Mouse (Mus musculus) kidney, embryonic 16.5 days (tissue): Measurements from ENCODE around the gene Cyth3. TPM values are rescaled to one million over a fixed set of nuclear protein-coding genes. Genes with fewer than 3 reads are reported as not detected.
A peak's percentile ranks its signal among the peaks of the same experiment; 100 is the strongest.

Experiments
- ATAC-seq: fragments of 200-750 bp; cut with Nextera tagmentation; 2 replicates; pipeline ENCODE4 v1.8.0; 2017; ENCODE audit warnings: moderate TSS enrichment; ENCODE audit not compliant: low FRiP score, low TSS enrichment
- H3K27ac ChIP-seq: fragments of 300-500 bp; sonication (generic); 2 replicates; pipeline ENCODE4 v1.5.1; 2014; ENCODE audit warnings: low read length
- H3K27me3 ChIP-seq: fragments of 300-500 bp; sonication (generic); 2 replicates; pipeline ENCODE4 v1.6.1; 2014; ENCODE audit warnings: low read length, control low read depth, mixed read lengths; ENCODE audit not compliant: insufficient read depth
- H3K36me3 ChIP-seq: fragments of 300-500 bp; sonication (generic); 2 replicates; pipeline ENCODE4 v1.6.1; 2014; ENCODE audit warnings: low read length, control low read depth, mixed read lengths; ENCODE audit not compliant: insufficient read depth
- H3K4me1 ChIP-seq: fragments of 300-500 bp; sonication (generic); 2 replicates; pipeline ENCODE4 v1.6.1; 2014; ENCODE audit warnings: low read length, control low read depth, mixed read lengths; ENCODE audit not compliant: insufficient read depth
- H3K4me2 ChIP-seq: fragments of 300-500 bp; sonication (generic); replicated peaks from 2 replicates; pipeline ENCODE4 v1.6.1; 2014; ENCODE audit warnings: low read depth, low read length
- H3K4me3 ChIP-seq: fragments of 300-500 bp; sonication (generic); 2 replicates; pipeline ENCODE4 v1.5.1; 2014; ENCODE audit warnings: mild to moderate bottlenecking, low read length
- H3K9ac ChIP-seq: fragments of 300-500 bp; sonication (generic); replicated peaks from 2 replicates; pipeline ENCODE4 v1.6.1; 2014; ENCODE audit warnings: low read length
- H3K9me3 ChIP-seq: fragments of 300-500 bp; sonication (generic); 2 replicates; pipeline ENCODE4 v1.6.1; 2016; ENCODE audit warnings: low read length, control low read depth
- WGBS: fragments of 180-500 bp; shearing (Covaris S2); extraction: QIAGEN DNeasy Blood & Tissue Kit; methylation state at CpG from one replicate; pipeline ENCODE4 v1.1.7; 2014; 5-methylcytosine and 5-hydroxymethylcytosine counted together
- polyA plus RNA-seq: library from polyadenylated mRNA; unstranded; fragments of >200 nt; fragmentation: Nextera tagmentation; extraction: Ambion mirVana; gene quantifications from 2 replicates; pipeline ENCODE4 v1.2.1, GENCODE M21; 2015

The Cyth3 gene
- polyA plus RNA-seq, 1 experiment from 2014 or later, result 81.3 TPM

- Histone ChIP-seq H3K4me1 (peaks cover 12% of the 10 kb centered on the region; the same call in 1 of the 2 replicates), H3K27ac (no peak overlapping the region), H3K4me2 (no peak overlapping the region), H3K4me3 (no peak overlapping the region), H3K9ac (no peak overlapping the region), H3K9me3 (no peaks in the 10 kb centered on the region), H3K36me3 (peaks cover 19% of the 10 kb centered on the region), H3K27me3 (no peaks in the 10 kb centered on the region)
- ATAC-seq, result no peak
- 85% methylated on average over 8 of the region's 8 CpGs for WGBS
These were observed 62.7 kb downstream of the Cyth3 start for GRCm38 (mm10) chr5:143684911-143685390.

DNA sequence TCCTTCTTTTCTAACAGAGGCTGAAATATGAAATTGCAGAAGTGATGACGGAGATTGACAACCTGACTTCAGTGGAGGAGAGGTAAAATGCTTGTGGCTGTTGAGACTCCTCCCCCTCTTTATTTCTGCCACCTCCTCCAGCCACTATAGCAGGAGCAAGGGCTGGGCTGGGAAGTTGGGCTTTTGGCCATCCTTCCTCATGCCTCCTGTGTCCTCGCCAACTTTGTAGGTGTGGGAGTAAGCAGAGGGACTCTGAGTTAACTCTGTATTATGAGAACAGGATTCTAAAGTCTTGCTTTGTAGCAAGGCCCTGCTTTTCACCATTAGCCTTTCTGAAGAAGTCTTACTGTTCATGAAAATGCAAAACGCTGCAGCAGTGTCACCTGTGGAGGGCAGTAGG lies 64.2 kb downstream of the Cyth3 start:
- H3K9ac ChIP-seq, result no peak overlapping the region
- H3K4me3 ChIP-seq, result no peak overlapping the region
- H3K4me2 ChIP-seq, result no peak overlapping the region
- H3K27ac ChIP-seq, result no peak overlapping the region
- peaks cover 19% of the 10 kb centered on the region for H3K36me3 ChIP-seq
- H3K9me3 ChIP-seq, result no peaks in the 10 kb centered on the region
- ATAC-seq, result no peak
- no peaks in the 10 kb centered on the region for H3K27me3 ChIP-seq
- 87% methylated on average over 3 of the region's 3 CpGs for WGBS
- H3K4me1 ChIP-seq, result peaks cover 7% of the 10 kb centered on the region; the same call in 1 of the 2 replicates

GRCm38 (mm10) chr5:143687589-143687988 lies 65.3 kb downstream of the Cyth3 start:
- WGBS, result 95% methylated on average over 3 of the region's 3 CpGs
- Histone ChIP-seq H3K27me3 (no peaks in the 10 kb centered on the region), H3K36me3 (peaks cover 24% of the 10 kb centered on the region), H3K4me2 (no peak overlapping the region), H3K4me3 (no peak overlapping the region), H3K9me3 (no peaks in the 10 kb centered on the region), H3K9ac (no peak overlapping the region), H3K27ac (no peak overlapping the region), H3K4me1 (peaks cover 7% of the 10 kb centered on the region; the same call in 1 of the 2 replicates)
- ATAC-seq, result no peak

GRCm38 (mm10) chr5:143690392-143690791 lies 68.1 kb downstream of the Cyth3 start:
- Histone ChIP-seq H3K27me3 (no peaks in the 10 kb centered on the region), H3K27ac (no peak overlapping the region), H3K36me3 (peaks cover 46% of the 10 kb centered on the region), H3K9me3 (no peaks in the 10 kb centered on the region), H3K4me1 (no peaks in the 10 kb centered on the region), H3K4me2 (no peak overlapping the region), H3K4me3 (no peak overlapping the region), H3K9ac (no peak overlapping the region)
- no peak for ATAC-seq
- WGBS, result 77% methylated on average over 9 of the region's 9 CpGs

- no peaks in the 10 kb centered on the region for H3K4me1 ChIP-seq
- no peak overlapping the region for H3K4me3 ChIP-seq
- H3K36me3 ChIP-seq, result peaks cover 46% of the 10 kb centered on the region
- no peak overlapping the region for H3K27ac ChIP-seq
- H3K9ac ChIP-seq, result no peak overlapping the region
- 91% methylated on average over 5 of the region's 5 CpGs for WGBS
- no peak overlapping the region for H3K4me2 ChIP-seq
- no peaks in the 10 kb centered on the region for H3K27me3 ChIP-seq
- H3K9me3 ChIP-seq, result no peaks in the 10 kb centered on the region
- ATAC-seq, result no peak
These were observed 68.7 kb downstream of the Cyth3 start for GRCm38 (mm10) chr5:143690926-143691325.

DNA sequence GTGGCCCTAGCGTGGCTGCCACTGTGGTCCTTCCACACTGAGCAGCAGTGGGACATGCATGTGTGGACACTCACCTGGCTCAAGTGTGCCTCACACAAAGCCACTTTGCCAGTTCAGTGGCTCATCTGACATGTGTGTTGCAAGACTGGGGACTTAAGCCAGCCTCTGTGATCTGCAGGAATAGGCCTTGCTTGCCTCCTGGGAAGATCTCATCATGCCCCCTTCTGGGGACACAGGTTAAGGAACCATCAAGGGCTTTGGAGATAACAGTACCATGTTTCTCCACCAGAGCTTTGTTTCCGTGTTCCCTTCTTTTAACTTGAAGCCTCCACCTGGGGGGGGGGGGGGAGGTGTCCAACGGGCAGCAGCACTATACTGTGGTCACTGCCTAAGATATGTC lies 74.1 kb downstream of the Cyth3 start:
- 55% methylated on average over 3 of the region's 3 CpGs for WGBS
- Histone ChIP-seq H3K27me3 (no peaks in the 10 kb centered on the region), H3K4me1 (no peaks in the 10 kb centered on the region), H3K27ac (no peak overlapping the region), H3K9me3 (no peaks in the 10 kb centered on the region), H3K36me3 (peaks cover 42% of the 10 kb centered on the region), H3K4me2 (no peak overlapping the region), H3K4me3 (no peak overlapping the region), H3K9ac (no peak overlapping the region)
- 0 out of 2 replicates have a peak, but pooled peaks have one; percentile 50 for ATAC-seq

GRCm38 (mm10) chr5:143698454-143698853 lies 76.2 kb downstream of the Cyth3 start:
- Histone ChIP-seq H3K4me1 (no peaks in the 10 kb centered on the region), H3K27ac (no peak overlapping the region), H3K9me3 (no peaks in the 10 kb centered on the region), H3K4me3 (no peak overlapping the region), H3K9ac (no peak overlapping the region), H3K36me3 (peaks cover 51% of the 10 kb centered on the region), H3K4me2 (no peak overlapping the region), H3K27me3 (no peaks in the 10 kb centered on the region)
- 92% methylated on average over 4 of the region's 4 CpGs for WGBS
- ATAC-seq, result no peak

DNA sequence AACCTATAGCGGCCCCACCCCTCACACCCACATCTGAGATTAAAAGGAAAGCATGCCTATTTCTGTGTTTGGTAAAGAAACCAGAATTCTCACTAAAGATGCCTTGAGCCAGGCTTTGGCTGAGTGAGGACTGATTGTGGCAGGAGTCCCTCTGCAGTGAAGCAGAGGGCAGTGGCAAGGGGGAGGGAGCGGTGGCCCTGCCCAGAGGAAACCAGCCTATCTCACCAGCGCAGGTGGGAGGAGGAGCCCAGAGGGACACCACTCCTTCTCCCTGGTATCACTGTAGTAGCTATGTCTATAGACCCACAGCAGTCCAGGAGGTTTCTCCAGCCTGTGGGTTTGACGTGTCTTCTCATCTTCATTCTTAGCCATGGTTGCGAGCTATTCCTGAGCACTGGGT lies 78.0 kb downstream of the Cyth3 start:
- WGBS, result 92% methylated on average over 5 of the region's 5 CpGs
- H3K27ac ChIP-seq, result no peak overlapping the region
- H3K9ac ChIP-seq, result no peak overlapping the region
- peaks cover 40% of the 10 kb centered on the region for H3K36me3 ChIP-seq
- H3K4me2 ChIP-seq, result no peak overlapping the region
- no peaks in the 10 kb centered on the region for H3K27me3 ChIP-seq
- H3K4me3 ChIP-seq, result no peak overlapping the region
- H3K9me3 ChIP-seq, result no peaks in the 10 kb centered on the region
- H3K4me1 ChIP-seq, result no peaks in the 10 kb centered on the region
- no peak for ATAC-seq

DNA sequence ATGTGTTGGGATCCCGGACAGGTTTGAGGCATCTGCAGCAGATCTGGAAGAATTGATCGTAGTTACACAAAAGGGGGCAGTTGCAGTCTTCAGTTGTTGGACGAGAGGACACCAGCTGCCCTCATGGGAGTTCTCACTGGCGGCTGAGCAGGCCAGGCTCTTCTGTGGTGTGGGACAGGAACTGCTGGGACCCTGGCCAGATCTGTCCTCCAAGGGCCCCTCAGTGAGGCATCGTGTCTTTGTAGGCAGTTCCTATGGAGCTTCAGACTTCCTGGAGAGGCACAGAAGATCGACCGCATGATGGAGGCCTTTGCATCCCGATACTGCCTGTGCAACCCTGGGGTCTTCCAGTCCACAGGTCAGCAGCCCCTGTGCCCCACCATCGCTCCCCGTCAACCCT lies 78.8 kb downstream of the Cyth3 start:
- Histone ChIP-seq H3K36me3 (peaks cover 39% of the 10 kb centered on the region), H3K4me1 (no peaks in the 10 kb centered on the region), H3K4me2 (no peak overlapping the region), H3K27ac (no peak overlapping the region), H3K27me3 (no peaks in the 10 kb centered on the region), H3K9ac (no peak overlapping the region), H3K4me3 (no peak overlapping the region), H3K9me3 (no peaks in the 10 kb centered on the region)
- WGBS, result 90% methylated on average over 10 of the region's 10 CpGs
- no peak for ATAC-seq

GRCm38 (mm10) chr5:143704875-143705658 lies 82.8 kb downstream of the Cyth3 start:
- H3K4me2 ChIP-seq, result no peak overlapping the region
- H3K4me3 ChIP-seq, result no peak overlapping the region
- no peaks in the 10 kb centered on the region for H3K4me1 ChIP-seq
- H3K27me3 ChIP-seq, result no peaks in the 10 kb centered on the region
- no peak overlapping the region for H3K27ac ChIP-seq
- no peaks in the 10 kb centered on the region for H3K9me3 ChIP-seq
- H3K36me3 ChIP-seq, result peaks cover 50% of the 10 kb centered on the region
- H3K9ac ChIP-seq, result no peak overlapping the region
- 82% methylated on average over 13 of the region's 13 CpGs for WGBS
- ATAC-seq, result no peak
